Mouse (Mus musculus) limb, embryonic 13.5 days (tissue): ENCODE measurements at regions not wholly inside any gene's neighbourhood (a gene's known extent, or its start where the extent isn't known, plus 50 kb on each side); places are given as distances from the start of the nearest gene placed in this dataset.

Experiments
- ATAC-seq: fragments of 200-750 bp; cut with Nextera tagmentation; 2 replicates; pipeline ENCODE4 v1.8.0; 2017; ENCODE audit warnings: low read depth, moderate number of reproducible peaks, moderate TSS enrichment; ENCODE audit not compliant: low FRiP score
- H3K27ac ChIP-seq: fragments of 300-500 bp; sonication (generic); 2 replicates; pipeline ENCODE4 v1.5.1; 2015; ENCODE audit warnings: inconsistent platforms, mild to moderate bottlenecking, moderate library complexity
- H3K27me3 ChIP-seq: fragments of 300-500 bp; sonication (generic); 2 replicates; pipeline ENCODE4 v1.6.1; 2015; ENCODE audit warnings: mild to moderate bottlenecking, inconsistent platforms
- H3K36me3 ChIP-seq: fragments of 300-500 bp; sonication (generic); 2 replicates; pipeline ENCODE4 v1.6.1; 2015; ENCODE audit warnings: inconsistent platforms, mild to moderate bottlenecking, moderate library complexity
- H3K4me1 ChIP-seq: fragments of 300-500 bp; sonication (generic); 2 replicates; pipeline ENCODE4 v1.6.1; 2015; ENCODE audit warnings: inconsistent platforms
- H3K4me2 ChIP-seq: fragments of 300-500 bp; sonication (generic); replicated peaks from 2 replicates; pipeline ENCODE4 v1.6.1; 2015; ENCODE audit warnings: inconsistent platforms, mild to moderate bottlenecking, moderate library complexity
- H3K4me3 ChIP-seq: fragments of 300-500 bp; sonication (generic); 2 replicates; pipeline ENCODE4 v1.5.1; 2015; ENCODE audit warnings: moderate library complexity, mild to moderate bottlenecking, inconsistent platforms
- H3K9ac ChIP-seq: fragments of 300-500 bp; sonication (generic); 2 replicates; pipeline ENCODE4 v1.6.1; 2015; ENCODE audit warnings: mild to moderate bottlenecking, inconsistent platforms
- H3K9me3 ChIP-seq: fragments of 300-500 bp; sonication (generic); 2 replicates; pipeline ENCODE4 v1.6.1; 2016; ENCODE audit warnings: inconsistent platforms
- WGBS: fragments of 180-500 bp; shearing (Covaris S2); methylation state at CpG from one replicate; pipeline ENCODE4 v1.1.7; 2015; 5-methylcytosine and 5-hydroxymethylcytosine counted together

DNA sequence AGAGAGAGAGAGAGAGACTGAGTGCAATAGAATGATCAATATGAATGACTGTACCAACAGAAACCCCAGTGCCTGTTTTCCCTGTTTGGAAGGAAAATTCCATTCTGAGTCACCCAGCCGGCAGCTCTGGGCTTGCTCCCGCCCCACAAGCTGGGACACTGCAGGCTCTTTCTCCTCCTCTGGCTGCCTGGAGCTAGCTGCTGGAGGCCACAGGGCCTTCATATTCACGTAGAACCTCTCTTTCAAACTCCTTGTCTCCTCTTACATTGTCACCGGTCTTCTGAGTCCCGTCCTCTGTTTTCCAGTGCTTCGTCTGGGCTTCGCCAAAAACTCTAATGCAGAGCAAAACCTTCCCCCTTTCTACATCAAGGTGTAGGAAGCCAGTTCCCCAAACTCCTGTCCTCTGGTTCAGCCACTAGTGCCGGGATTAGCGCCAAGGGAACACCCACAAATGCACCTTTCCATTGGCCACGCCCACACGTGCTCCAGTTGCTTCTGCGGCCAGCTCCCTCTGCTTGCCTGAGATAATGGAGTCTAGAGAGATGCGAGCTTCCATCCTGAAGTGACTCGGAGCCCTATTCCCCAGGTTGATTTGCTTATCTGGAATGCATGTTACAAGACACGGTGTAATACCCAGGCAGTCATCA is 76.4 kb upstream of the Map1b start:
- H3K27me3 ChIP-seq = 0 out of 2 replicates have a peak, but pooled peaks cover 6% of the 10 kb centered on the region
- H3K4me2 ChIP-seq = peak overlapping the region; percentile 34
- 11% methylated on average over 15 of the region's 15 CpGs for WGBS
- ATAC-seq = no peak
- no peaks in the 10 kb centered on the region for H3K9me3 ChIP-seq
- no peak overlapping the region for H3K4me3 ChIP-seq
- peaks cover 12% of the 10 kb centered on the region for H3K4me1 ChIP-seq
- no peak overlapping the region for H3K9ac ChIP-seq
- no peak overlapping the region for H3K27ac ChIP-seq
- no peaks in the 10 kb centered on the region for H3K36me3 ChIP-seq

DNA sequence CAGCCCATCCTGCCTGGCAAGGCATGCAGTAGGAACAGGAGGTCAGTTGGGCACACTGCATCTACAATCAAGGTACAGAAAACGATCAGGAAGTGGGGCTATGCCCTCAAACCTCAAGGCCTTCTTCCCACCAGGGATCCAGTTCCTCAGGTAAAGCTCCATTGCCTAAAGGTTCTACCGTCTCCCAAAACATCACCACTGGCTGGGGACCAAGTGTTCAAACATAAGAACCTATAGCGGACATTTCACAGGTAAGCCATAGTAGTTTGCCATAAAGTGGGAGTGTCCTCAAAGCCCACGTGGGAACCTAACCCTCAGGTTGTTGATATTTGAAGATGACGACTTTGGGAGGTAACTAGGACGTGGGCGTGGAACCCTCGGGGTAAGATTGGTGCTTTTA is 72.3 kb upstream of the Map1b start:
- Histone ChIP-seq H3K36me3 (no peaks in the 10 kb centered on the region), H3K4me2 (no peak overlapping the region), H3K4me3 (no peak overlapping the region), H3K27me3 (0 out of 2 replicates have a peak, but pooled peaks cover 6% of the 10 kb centered on the region), H3K9me3 (no peaks in the 10 kb centered on the region), H3K4me1 (peaks cover 10% of the 10 kb centered on the region), H3K9ac (no peak overlapping the region), H3K27ac (no peak overlapping the region)
- no peak for ATAC-seq
- WGBS = 85% methylated on average over 8 of the region's 8 CpGs

DNA sequence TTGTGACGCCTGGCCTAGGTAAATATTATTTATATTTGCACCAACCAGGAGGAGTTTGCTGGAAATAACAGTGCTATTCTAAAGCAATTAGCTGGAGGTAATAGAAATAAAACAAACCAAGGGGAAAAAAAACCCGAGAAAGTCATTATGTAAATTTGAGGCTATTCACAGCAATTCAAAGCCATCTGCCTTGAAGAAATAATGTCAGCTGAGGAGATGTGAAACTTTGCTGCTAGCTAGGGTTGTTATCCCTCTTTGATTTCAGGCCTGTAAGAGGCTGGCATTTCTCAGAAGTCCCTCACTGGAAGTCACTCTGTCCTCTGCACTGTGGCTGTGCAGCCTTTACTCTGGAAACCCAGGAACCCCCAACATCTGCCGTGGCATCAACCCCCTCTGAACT is 67.5 kb upstream of the Map1b start:
- no peaks in the 10 kb centered on the region for H3K36me3 ChIP-seq
- no peak for ATAC-seq
- WGBS = 36% methylated on average over 3 of the region's 3 CpGs

DNA sequence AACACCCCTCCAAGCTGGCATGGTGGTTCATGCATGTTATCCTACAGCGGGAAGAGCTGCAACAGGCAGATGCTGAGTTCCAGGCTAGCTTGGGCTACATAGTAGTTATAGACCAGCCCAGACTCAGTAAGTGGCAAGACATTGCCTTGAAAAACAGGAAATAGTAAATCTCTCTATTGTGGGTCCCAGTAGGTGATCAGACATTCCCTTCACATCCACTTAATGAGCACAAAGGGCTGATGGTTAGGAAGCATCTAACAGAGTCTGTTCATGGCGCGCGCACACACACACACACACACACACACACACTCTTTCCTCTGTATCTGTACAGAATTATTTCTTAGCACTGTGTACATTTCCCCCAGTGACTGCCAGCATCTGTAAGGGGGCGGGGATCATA is 64.0 kb upstream of the Map1b start:
- Histone ChIP-seq H3K4me1 (no peaks in the 10 kb centered on the region), H3K4me3 (no peak overlapping the region), H3K36me3 (no peaks in the 10 kb centered on the region), H3K9ac (no peak overlapping the region), H3K4me2 (no peak overlapping the region), H3K27ac (no peak overlapping the region), H3K27me3 (no peaks in the 10 kb centered on the region), H3K9me3 (no peaks in the 10 kb centered on the region; the same call in 1 of the 2 replicates)
- 80% methylated on average over 5 of the region's 5 CpGs for WGBS
- no peak for ATAC-seq

More for the DNA sequence above, 67.5 kb upstream of the Map1b start:
- H3K4me2 ChIP-seq = no peak overlapping the region
- no peaks in the 10 kb centered on the region for H3K4me1 ChIP-seq
- H3K9me3 ChIP-seq = no peaks in the 10 kb centered on the region; the same call in 1 of the 2 replicates
- no peak overlapping the region for H3K9ac ChIP-seq
- no peak overlapping the region for H3K27ac ChIP-seq
- H3K4me3 ChIP-seq = no peak overlapping the region
- no peaks in the 10 kb centered on the region for H3K27me3 ChIP-seq

DNA sequence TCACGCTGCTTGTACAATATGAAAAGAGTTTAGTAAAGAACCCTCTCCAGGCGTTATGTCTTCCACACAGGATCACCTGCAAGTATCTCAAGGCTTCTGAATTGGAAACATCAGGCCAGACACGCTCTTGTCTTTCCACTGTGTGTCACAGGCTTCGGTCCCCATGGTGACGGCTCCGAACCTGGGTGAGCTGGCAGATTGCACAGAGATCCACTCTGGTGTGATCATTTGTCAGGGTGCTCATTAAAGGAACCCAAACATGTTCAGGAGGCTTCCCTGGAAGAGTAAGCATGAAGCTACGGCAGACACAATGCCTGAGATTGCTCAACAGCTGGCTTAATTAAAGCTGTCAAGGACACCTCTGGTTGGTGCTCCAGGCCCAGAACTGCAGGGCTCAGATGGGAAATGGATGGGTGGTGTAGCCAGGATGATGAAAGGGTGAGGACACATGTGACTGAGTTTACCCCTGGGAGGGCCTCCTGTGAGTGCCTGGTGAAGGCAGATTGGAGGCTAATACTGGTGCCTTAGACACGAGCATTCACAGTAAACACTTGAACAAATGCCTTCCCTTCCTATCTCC is 63.3 kb upstream of the Map1b start:
- H3K36me3 ChIP-seq = no peaks in the 10 kb centered on the region
- ATAC-seq = no peak
- 66% methylated on average over 8 of the region's 8 CpGs for WGBS
- no peak overlapping the region for H3K4me2 ChIP-seq
- no peaks in the 10 kb centered on the region for H3K27me3 ChIP-seq
- no peak overlapping the region for H3K9ac ChIP-seq
- 0 out of 2 replicates have a peak, but pooled peaks cover 4% of the 10 kb centered on the region for H3K4me1 ChIP-seq
- no peak overlapping the region for H3K27ac ChIP-seq
- no peak overlapping the region for H3K4me3 ChIP-seq
- H3K9me3 ChIP-seq = no peaks in the 10 kb centered on the region; the same call in 1 of the 2 replicates

DNA sequence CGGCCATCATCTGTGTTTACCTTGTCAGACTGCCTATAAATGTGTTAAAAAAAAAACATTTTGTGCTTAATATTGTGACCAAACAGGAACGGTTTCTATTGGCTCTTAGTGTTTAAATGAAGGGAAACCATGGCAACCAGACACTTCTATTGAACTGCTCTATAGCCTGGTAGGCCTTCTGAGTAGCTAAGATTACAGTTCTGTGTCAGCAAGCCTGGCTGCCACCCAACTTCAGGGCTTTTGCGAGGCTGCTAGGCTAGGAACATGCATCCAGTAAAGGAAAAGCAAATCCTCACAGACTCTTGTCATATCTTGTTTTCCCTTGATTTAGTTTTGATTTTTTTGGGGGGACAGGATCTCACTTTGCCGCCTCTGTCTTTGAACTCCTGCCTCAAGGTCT is 61.3 kb upstream of the Map1b start:
- H3K9ac ChIP-seq = no peak overlapping the region
- H3K27ac ChIP-seq = no peak overlapping the region
- no peak for ATAC-seq
- no peak overlapping the region for H3K4me3 ChIP-seq
- H3K9me3 ChIP-seq = no peaks in the 10 kb centered on the region
- H3K27me3 ChIP-seq = no peaks in the 10 kb centered on the region
- H3K4me1 ChIP-seq = 0 out of 2 replicates have a peak, but pooled peaks cover 4% of the 10 kb centered on the region
- 72% methylated on average over 4 of the region's 4 CpGs for WGBS
- no peaks in the 10 kb centered on the region for H3K36me3 ChIP-seq
- no peak overlapping the region for H3K4me2 ChIP-seq

DNA sequence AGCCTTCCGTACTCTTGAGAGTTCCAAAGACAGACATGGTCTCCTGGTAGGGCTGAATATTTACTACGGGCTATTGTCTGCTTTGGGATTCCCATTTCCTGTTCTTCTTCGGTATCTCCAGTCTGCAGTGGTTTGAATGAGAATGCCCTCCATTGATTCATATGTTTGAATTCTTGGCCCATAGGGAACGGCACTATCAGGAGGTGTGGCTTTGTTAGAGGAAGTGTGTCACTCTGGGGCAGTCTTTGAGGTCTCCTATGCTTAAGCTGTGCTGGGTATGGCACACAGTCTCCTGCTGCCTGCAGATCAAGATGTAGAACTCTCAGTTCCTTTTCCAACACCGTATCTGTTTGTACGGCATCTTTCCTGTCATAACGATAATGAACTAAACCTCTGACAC is 56.7 kb upstream of the Map1b start:
- Histone ChIP-seq H3K27ac (no peak overlapping the region), H3K9me3 (no peaks in the 10 kb centered on the region), H3K27me3 (no peaks in the 10 kb centered on the region), H3K36me3 (no peaks in the 10 kb centered on the region), H3K9ac (no peak overlapping the region), H3K4me2 (no peak overlapping the region), H3K4me1 (0 out of 2 replicates have a peak, but pooled peaks cover 4% of the 10 kb centered on the region), H3K4me3 (no peak overlapping the region)
- WGBS = 83% methylated on average over 7 of the region's 7 CpGs
- no peak for ATAC-seq

DNA sequence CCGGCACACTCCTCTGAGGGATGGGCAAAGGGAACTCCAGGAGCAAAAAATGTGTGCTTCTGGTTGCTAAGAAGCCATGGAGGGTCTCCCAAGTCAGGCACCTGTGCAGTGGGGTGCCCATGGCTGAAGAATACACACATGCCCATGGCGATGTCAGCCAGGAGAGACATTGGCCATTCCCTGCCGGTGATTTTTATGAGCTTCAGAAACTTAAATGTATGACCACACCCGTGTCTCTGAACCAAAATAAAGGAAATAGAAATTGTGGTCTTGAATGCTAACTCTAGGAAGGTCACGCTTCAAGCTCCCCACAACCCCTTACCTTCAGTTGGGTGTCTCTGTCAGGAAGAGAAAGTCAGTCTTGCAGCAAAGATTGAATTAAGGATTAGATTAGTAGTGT is 56.0 kb upstream of the Map1b start:
- no peak overlapping the region for H3K4me2 ChIP-seq
- no peak overlapping the region for H3K4me3 ChIP-seq
- no peaks in the 10 kb centered on the region for H3K36me3 ChIP-seq
- 82% methylated on average over 5 of the region's 5 CpGs for WGBS
- H3K9me3 ChIP-seq = no peaks in the 10 kb centered on the region
- H3K27me3 ChIP-seq = no peaks in the 10 kb centered on the region
- no peak for ATAC-seq
- 0 out of 2 replicates have a peak, but pooled peaks cover 4% of the 10 kb centered on the region for H3K4me1 ChIP-seq
- H3K9ac ChIP-seq = no peak overlapping the region
- H3K27ac ChIP-seq = no peak overlapping the region
